Mouse (Mus musculus) hindbrain, embryonic 15.5 days (tissue): ENCODE data around the gene Pla2g12b. TPM values are rescaled to one million over a fixed set of nuclear protein-coding genes. Genes with fewer than 3 reads are reported as not detected.

Source experiments
- polyA plus RNA-seq: library from polyadenylated mRNA; unstranded; fragments of >200 nt; fragmentation: Nextera tagmentation; extraction: Ambion mirVana; gene quantifications from 2 replicates; pipeline ENCODE4 v1.2.1, GENCODE M21; 2015

The Pla2g12b gene
- polyA plus RNA-seq, 1 experiment from 2014 or later: not detected

Other genes with a start within 250 kb of the Pla2g12b start
- gene Sept10, start 181.8 kb upstream of the Pla2g12b start, polyA plus RNA-seq: 15.4 and 17.0 TPM in 2 replicates
- 18.2 and 19.2 TPM in 2 replicates for gene Sowahc, start 181.7 kb upstream of the Pla2g12b start, polyA plus RNA-seq
- 28.7 and 28.8 TPM in 2 replicates for gene P4ha1, start 80.4 kb upstream of the Pla2g12b start, polyA plus RNA-seq
- 4.0 and 7.9 TPM in 2 replicates for gene Gm10273, start 8.0 kb upstream of the Pla2g12b start, polyA plus RNA-seq
- gene Oit3, start 38.1 kb downstream of the Pla2g12b start, polyA plus RNA-seq: 0.18 and 0.40 TPM in 2 replicates
- not detected in 2 replicates for gene Gm10322, start 212.4 kb downstream of the Pla2g12b start, polyA plus RNA-seq
- gene Mcu, start 213.0 kb downstream of the Pla2g12b start, polyA plus RNA-seq: 31.7 and 34.6 TPM in 2 replicates